Mouse (Mus musculus): ENCODE measurements at regions not wholly inside any gene's neighbourhood (a gene's known extent, or its start where the extent isn't known, plus 50 kb on each side); places are given as distances from the start of the nearest gene placed in this dataset.
A peak's percentile ranks its signal among the peaks of the same experiment; 100 is the strongest.

DNA sequence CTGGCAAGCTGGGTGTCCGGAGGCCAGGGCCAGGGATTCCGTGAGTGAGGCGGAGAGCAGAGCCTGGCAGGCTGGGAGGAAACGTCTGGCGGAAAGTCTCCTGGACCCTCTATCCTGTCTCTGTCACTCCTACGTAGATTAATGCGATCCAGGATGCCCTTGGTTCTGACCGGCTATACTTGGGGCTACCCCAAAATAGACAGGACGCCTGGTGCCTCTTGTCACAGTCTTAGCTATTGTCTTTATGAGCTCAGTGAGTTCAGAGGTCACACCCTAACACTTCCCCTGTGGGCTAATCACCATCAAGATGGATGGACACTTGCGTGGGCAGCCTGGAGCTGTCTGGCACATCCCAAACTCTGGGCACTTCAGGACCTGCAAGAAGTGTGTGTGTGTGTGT, 258.9 kb downstream of the Dhx35 start:
- Histone ChIP-seq H3K27ac (ENCODE audit: insufficient read depth, low read length) (no peak overlapping the region), H3K9ac (ENCODE audit: low read depth, poor library complexity, severe bottlenecking) (no peak overlapping the region), H3K27me3 (ENCODE audit: control insufficient read depth, insufficient read depth, low read length, poor library complexity, severe bottlenecking) (no peaks in the 10 kb centered on the region), H3K4me3 (ENCODE audit: low read depth, low read length) (no peak overlapping the region), H3K9me3 (replicated peaks; ENCODE audit: control insufficient read depth, insufficient read depth, low read length, poor library complexity, severe bottlenecking) (no peaks in the 10 kb centered on the region), H3K36me3 (ENCODE audit: control insufficient read depth, insufficient read depth, low read length, poor library complexity, severe bottlenecking) (no peaks in the 10 kb centered on the region), H3K4me1 (ENCODE audit: control insufficient read depth, insufficient read depth, low read length) (no peaks in the 10 kb centered on the region)
- TF ChIP-seq EP300 (IDR thresholded peaks at IDR 0.05; ENCODE audit: insufficient read depth, low read depth, low read length) = no peak
- no peak for TF ChIP-seq POLR2A (IDR thresholded peaks at IDR 0.05; ENCODE audit: insufficient read depth, low read length)
- no peak for TF ChIP-seq CTCF (IDR thresholded peaks at IDR 0.05; ENCODE audit: low read depth, low read length)

- Histone ChIP-seq H3K4me3 (ENCODE audit: low read depth, low read length) (no peak overlapping the region), H3K4me1 (ENCODE audit: control insufficient read depth, insufficient read depth, low read length) (no peaks in the 10 kb centered on the region), H3K27me3 (ENCODE audit: control insufficient read depth, insufficient read depth, low read length, poor library complexity, severe bottlenecking) (no peaks in the 10 kb centered on the region), H3K9me3 (replicated peaks; ENCODE audit: control insufficient read depth, insufficient read depth, low read length, poor library complexity, severe bottlenecking) (no peaks in the 10 kb centered on the region), H3K36me3 (ENCODE audit: control insufficient read depth, insufficient read depth, low read length, poor library complexity, severe bottlenecking) (no peaks in the 10 kb centered on the region), H3K27ac (ENCODE audit: insufficient read depth, low read length) (no peak overlapping the region), H3K9ac (ENCODE audit: low read depth, poor library complexity, severe bottlenecking) (no peak overlapping the region)
- no peak for TF ChIP-seq EP300 (IDR thresholded peaks at IDR 0.05; ENCODE audit: insufficient read depth, low read depth, low read length)
- TF ChIP-seq CTCF (IDR thresholded peaks at IDR 0.05; ENCODE audit: low read depth, low read length) = peak; percentile 87
These were observed 259.3 kb downstream of the Dhx35 start for GRCm38 (mm10) chr2:159053936-159054335.

DNA sequence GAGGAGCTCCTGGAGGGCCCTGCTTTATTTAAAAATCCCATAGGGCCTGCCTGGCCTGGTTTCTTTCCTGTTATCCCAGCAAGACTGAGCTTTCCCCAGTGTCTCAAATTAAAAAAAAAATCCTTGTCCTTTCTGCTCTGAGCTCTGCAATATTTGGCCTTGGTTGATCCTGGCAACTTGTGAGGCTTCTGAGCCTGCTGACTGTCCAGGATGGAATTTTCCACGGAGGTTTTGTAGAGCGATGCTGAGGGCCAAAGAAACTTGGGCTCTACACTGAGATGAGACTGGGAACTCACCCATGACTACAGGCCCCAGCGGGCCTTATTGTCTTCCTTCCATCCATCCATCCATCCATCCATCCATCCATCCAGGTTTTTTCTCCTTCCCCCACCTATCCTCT, 259.8 kb downstream of the Dhx35 start:
- H3K9me3 ChIP-seq (replicated peaks; ENCODE audit: control insufficient read depth, insufficient read depth, low read length, poor library complexity, severe bottlenecking) = no peaks in the 10 kb centered on the region
- no peaks in the 10 kb centered on the region for H3K4me1 ChIP-seq (ENCODE audit: control insufficient read depth, insufficient read depth, low read length)
- no peaks in the 10 kb centered on the region for H3K36me3 ChIP-seq (ENCODE audit: control insufficient read depth, insufficient read depth, low read length, poor library complexity, severe bottlenecking)
- H3K4me3 ChIP-seq (ENCODE audit: low read depth, low read length) = no peak overlapping the region
- no peak overlapping the region for H3K9ac ChIP-seq (ENCODE audit: low read depth, poor library complexity, severe bottlenecking)
- TF ChIP-seq EP300 (IDR thresholded peaks at IDR 0.05; ENCODE audit: insufficient read depth, low read depth, low read length) (no peak), CTCF (IDR thresholded peaks at IDR 0.05; ENCODE audit: low read depth, low read length) (no peak), POLR2A (IDR thresholded peaks at IDR 0.05; ENCODE audit: insufficient read depth, low read length) (no peak)
- no peak overlapping the region for H3K27ac ChIP-seq (ENCODE audit: insufficient read depth, low read length)
- no peaks in the 10 kb centered on the region for H3K27me3 ChIP-seq (ENCODE audit: control insufficient read depth, insufficient read depth, low read length, poor library complexity, severe bottlenecking)

GRCm38 (mm10) chr2:159055780-159056179, 261.2 kb downstream of the Dhx35 start:
- Histone ChIP-seq H3K27me3 (ENCODE audit: control insufficient read depth, insufficient read depth, low read length, poor library complexity, severe bottlenecking) (no peaks in the 10 kb centered on the region), H3K4me1 (ENCODE audit: control insufficient read depth, insufficient read depth, low read length) (no peaks in the 10 kb centered on the region), H3K9me3 (replicated peaks; ENCODE audit: control insufficient read depth, insufficient read depth, low read length, poor library complexity, severe bottlenecking) (no peaks in the 10 kb centered on the region), H3K27ac (ENCODE audit: insufficient read depth, low read length) (no peak overlapping the region), H3K9ac (ENCODE audit: low read depth, poor library complexity, severe bottlenecking) (no peak overlapping the region), H3K36me3 (ENCODE audit: control insufficient read depth, insufficient read depth, low read length, poor library complexity, severe bottlenecking) (no peaks in the 10 kb centered on the region), H3K4me3 (ENCODE audit: low read depth, low read length) (no peak overlapping the region)
- TF ChIP-seq CTCF (IDR thresholded peaks at IDR 0.05; ENCODE audit: low read depth, low read length) (no peak), EP300 (IDR thresholded peaks at IDR 0.05; ENCODE audit: insufficient read depth, low read depth, low read length) (no peak), POLR2A (IDR thresholded peaks at IDR 0.05; ENCODE audit: insufficient read depth, low read length) (no peak)

DNA sequence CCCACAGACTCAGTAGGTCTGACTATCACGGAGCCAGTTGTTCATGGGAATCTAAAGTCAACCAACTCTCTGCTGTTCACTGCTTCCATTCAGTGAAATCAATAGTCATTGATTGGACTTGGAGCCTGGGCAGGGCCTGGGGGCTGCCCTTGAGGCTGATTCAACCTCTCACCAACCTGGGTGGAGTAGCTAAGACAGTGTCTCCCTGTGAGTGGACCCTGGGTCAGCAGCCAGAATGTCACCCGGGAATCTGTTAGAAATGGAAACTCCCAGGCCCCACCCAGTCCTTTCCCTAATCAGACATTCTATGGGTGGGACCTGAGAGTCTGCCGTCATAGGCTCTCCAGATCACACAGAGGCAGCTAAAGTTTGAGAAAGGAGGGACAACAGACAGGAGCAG, 262.4 kb downstream of the Dhx35 start:
- Histone ChIP-seq H3K4me1 (ENCODE audit: control insufficient read depth, insufficient read depth, low read length) (no peaks in the 10 kb centered on the region), H3K36me3 (ENCODE audit: control insufficient read depth, insufficient read depth, low read length, poor library complexity, severe bottlenecking) (no peaks in the 10 kb centered on the region), H3K4me3 (ENCODE audit: low read depth, low read length) (no peak overlapping the region), H3K9ac (ENCODE audit: low read depth, poor library complexity, severe bottlenecking) (no peak overlapping the region), H3K27ac (ENCODE audit: insufficient read depth, low read length) (no peak overlapping the region), H3K9me3 (replicated peaks; ENCODE audit: control insufficient read depth, insufficient read depth, low read length, poor library complexity, severe bottlenecking) (no peaks in the 10 kb centered on the region), H3K27me3 (ENCODE audit: control insufficient read depth, insufficient read depth, low read length, poor library complexity, severe bottlenecking) (no peaks in the 10 kb centered on the region)
- no peak for TF ChIP-seq EP300 (IDR thresholded peaks at IDR 0.05; ENCODE audit: insufficient read depth, low read depth, low read length)

DNA sequence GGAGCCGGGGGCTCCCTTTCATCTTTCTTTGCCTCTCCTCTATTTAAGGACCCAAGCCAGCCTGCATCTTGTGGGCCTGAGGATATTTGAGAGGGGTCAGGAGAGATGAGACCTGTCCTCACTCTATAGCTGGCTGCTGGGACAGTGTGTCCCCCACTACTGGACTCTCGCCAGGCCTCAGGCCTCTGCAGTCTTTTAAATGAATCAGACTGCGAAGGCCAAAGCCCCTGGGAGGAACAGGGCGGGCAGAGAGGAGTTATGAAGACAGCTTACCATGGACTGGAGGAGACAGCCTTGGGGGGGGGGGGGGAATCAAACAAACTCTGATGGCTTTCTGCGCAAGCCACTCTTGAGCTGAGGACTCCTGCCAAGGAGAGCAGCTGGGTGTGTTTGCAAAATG, 262.9 kb downstream of the Dhx35 start:
- H3K9me3 ChIP-seq (replicated peaks; ENCODE audit: control insufficient read depth, insufficient read depth, low read length, poor library complexity, severe bottlenecking) = no peaks in the 10 kb centered on the region
- no peaks in the 10 kb centered on the region for H3K36me3 ChIP-seq (ENCODE audit: control insufficient read depth, insufficient read depth, low read length, poor library complexity, severe bottlenecking)
- no peak for TF ChIP-seq POLR2A (IDR thresholded peaks at IDR 0.05; ENCODE audit: insufficient read depth, low read length)
- no peak for TF ChIP-seq EP300 (IDR thresholded peaks at IDR 0.05; ENCODE audit: insufficient read depth, low read depth, low read length)
- no peak for TF ChIP-seq CTCF (IDR thresholded peaks at IDR 0.05; ENCODE audit: low read depth, low read length)
- H3K4me3 ChIP-seq (ENCODE audit: low read depth, low read length) = no peak overlapping the region
- H3K4me1 ChIP-seq (ENCODE audit: control insufficient read depth, insufficient read depth, low read length) = no peaks in the 10 kb centered on the region
- no peaks in the 10 kb centered on the region for H3K27me3 ChIP-seq (ENCODE audit: control insufficient read depth, insufficient read depth, low read length, poor library complexity, severe bottlenecking)
- no peak overlapping the region for H3K9ac ChIP-seq (ENCODE audit: low read depth, poor library complexity, severe bottlenecking)
- no peak overlapping the region for H3K27ac ChIP-seq (ENCODE audit: insufficient read depth, low read length)

Data from ES-Bruce4 (cell line).